Comparison of ENCODE assay signal across 29 mouse cellular contexts in the genomic region with DNA sequence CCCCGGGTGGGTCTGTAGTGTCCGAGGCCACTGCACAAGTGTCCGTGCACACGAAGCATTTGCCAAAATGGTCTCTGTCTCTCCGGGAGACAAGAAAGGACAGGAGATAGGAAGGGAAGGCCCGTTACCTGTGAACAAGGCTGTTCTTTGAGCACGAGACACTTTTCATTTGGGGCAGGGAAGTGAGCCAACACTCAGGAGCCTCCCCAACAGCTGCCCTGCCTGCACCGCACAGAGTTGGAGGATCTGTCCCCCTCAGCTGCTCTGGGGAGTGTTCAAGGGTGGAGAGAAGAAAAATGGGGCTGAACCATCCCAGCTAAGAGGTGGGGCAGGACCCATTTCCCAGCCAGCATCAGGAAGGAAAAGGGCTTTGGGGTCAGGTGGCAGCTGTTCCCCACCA. TPM values are rescaled to one million over a fixed set of nuclear protein-coding genes. Genes with fewer than 3 reads are reported as not detected.
DNase-seq lines count a peak whose midpoint lies in the region; ATAC-seq and TF ChIP-seq lines count a peak whose summit lies in the region.
"Had no signal": no experiment of that assay in that cellular context is flagged by ENCODE, and none has a peak within 500 bp of the region (broad histone marks: within the 10 kb centered on the region; RNA-seq: fewer than 3 reads in every experiment).

No protein-coding gene starts in this region.

- H3K27me3 ChIP-seq in heart, embryonic 11.5 days (ENCODE audit: control insufficient read depth, insufficient read depth, low read length), result no peaks in the 10 kb centered on the region
- H3K27me3 ChIP-seq: embryonic facial prominence, embryonic 15.5 days; forebrain, embryonic 13.5 days; kidney, embryonic 15.5 days; limb, embryonic 15.5 days; midbrain, embryonic 13.5 days; Patski; stomach, embryonic 15.5 days had no signal

- intact Hi-C loops in gastrocnemius, postnatal 36 days (cut with DNase I), result no loop called here

- no peak for ATAC-seq in heart, embryonic 11.5 days (replicated peaks; ENCODE audit: insufficient number of reproducible peaks, low FRiP score, low TSS enrichment)
- no peak for ATAC-seq in erythroblast, adult 5-6 weeks (replicated peaks; ENCODE audit: low FRiP score, poor library complexity, severe bottlenecking)
- ATAC-seq: forebrain, embryonic 13.5 days; hindbrain, embryonic 16.5 days; midbrain, embryonic 13.5 days; Patski had no signal

- peak; percentile 42 for DNase-seq in gastrocnemius, adult 18-20 months (ENCODE audit: low spot score)
- no peak for DNase-seq in gastrocnemius, postnatal 36 days
- no peak for DNase-seq in heart, adult 8-10 months (ENCODE audit: low spot score)
- no peak for DNase-seq in layer of hippocampus, adult 2 months (ENCODE audit: low spot score in 2 of 2)
- DNase-seq in layer of hippocampus, adult 8-10 months (ENCODE audit: low spot score in 2 of 2), result no peak
- DNase-seq: adrenal gland, postnatal 10 days; cerebellum, adult 11 months; cerebellum, postnatal 10 days; liver, embryonic 13.5 days; lung, adult 2 months; lung, postnatal 10 days; right cerebral cortex, postnatal 14 days had no signal

- no peak overlapping the region for H3K4me2 ChIP-seq in heart, embryonic 11.5 days
- H3K4me2 ChIP-seq: embryonic facial prominence, embryonic 15.5 days; forebrain, embryonic 13.5 days; kidney, embryonic 15.5 days; limb, embryonic 15.5 days; liver, embryonic 13.5 days; midbrain, embryonic 13.5 days; stomach, embryonic 15.5 days had no signal

- 80% methylated on average over 8 of the region's 8 CpGs for WGBS in heart, embryonic 11.5 days (ENCODE audit: insufficient replicate concordance)

- H3K9me3 ChIP-seq in heart, embryonic 11.5 days (replicated peaks; ENCODE audit: control insufficient read depth, low read length), result no peaks in the 10 kb centered on the region
- H3K9me3 ChIP-seq: embryonic facial prominence, embryonic 15.5 days; forebrain, embryonic 13.5 days; kidney, embryonic 15.5 days; limb, embryonic 10.5 days; limb, embryonic 15.5 days; liver, embryonic 13.5 days; midbrain, embryonic 13.5 days; stomach, embryonic 15.5 days had no signal

- H3K27ac ChIP-seq in heart, embryonic 11.5 days (ENCODE audit: low read depth, low read length), result peak overlapping the region; percentile 78; the same call in 1 of the 2 replicates
- H3K27ac ChIP-seq in layer of hippocampus, adult 2 months, result peak overlapping the region; percentile 1; the same call in 1 of the 2 replicates
- H3K27ac ChIP-seq: embryonic facial prominence, embryonic 15.5 days; forebrain, embryonic 13.5 days; kidney, embryonic 15.5 days; limb, embryonic 10.5 days; limb, embryonic 15.5 days; liver, embryonic 13.5 days; macrophage; midbrain, embryonic 13.5 days; stomach, embryonic 15.5 days had no signal

- H3K36me3 ChIP-seq in heart, embryonic 11.5 days (ENCODE audit: control insufficient read depth, insufficient read depth, low read length), result peaks cover 7% of the 10 kb centered on the region; the same call in 1 of the 2 replicates
- H3K36me3 ChIP-seq: liver, embryonic 13.5 days had no signal

- peaks cover 35% of the 10 kb centered on the region for H3K4me1 ChIP-seq in heart, embryonic 11.5 days (ENCODE audit: control insufficient read depth, insufficient read depth, low read length)
- H3K4me1 ChIP-seq: liver, embryonic 13.5 days; stomach, embryonic 15.5 days had no signal

- H3K9ac ChIP-seq in heart, embryonic 11.5 days (ENCODE audit: low read depth, low read length), result 0 out of 2 replicates have a peak overlapping the region, but pooled peaks have one; percentile 43
- H3K9ac ChIP-seq: embryonic facial prominence, embryonic 15.5 days; forebrain, embryonic 13.5 days; kidney, embryonic 15.5 days; limb, embryonic 15.5 days; liver, embryonic 13.5 days; midbrain, embryonic 13.5 days; stomach, embryonic 15.5 days had no signal

- no peak overlapping the region for H3K4me3 ChIP-seq in heart, embryonic 11.5 days (ENCODE audit: low read depth, low read length)
- H3K4me3 ChIP-seq in layer of hippocampus, adult 2 months, result no peak overlapping the region
- H3K4me3 ChIP-seq: embryonic facial prominence, embryonic 15.5 days; forebrain, embryonic 13.5 days; kidney, embryonic 15.5 days; limb, embryonic 10.5 days; limb, embryonic 15.5 days; liver, embryonic 13.5 days; midbrain, embryonic 13.5 days; stomach, embryonic 15.5 days had no signal

- TF ChIP-seq CTCF in layer of hippocampus, adult 2 months (conservative IDR thresholded peaks at IDR 0.05), result no peak

RNA-seq across cellular contexts. Expression of a gene that starts 8.4 kb away (rescaled TPM):
- 100 to 1,000 TPM; 198 to 225 TPM for total RNA-seq in gastrocnemius, adult 18-20 months (2021)
- 100 to 1,000 TPM; 191 to 213 TPM for total RNA-seq in gastrocnemius, postnatal 36 days (2021)
- 11.8 and 12.9 TPM in 2 replicates for polyA plus RNA-seq in heart, embryonic 11.5 days (2014; fragmentation: Nextera tagmentation; extraction: Ambion mirVana)
- 100 to 1,000 TPM in 2 of 4 experiments, 10 to 100 TPM in 2; 65.1 to 119 (median 88.0) TPM for total RNA-seq in heart, adult 8-10 months (2022)
- 100 to 1,000 TPM; 187 to 211 TPM for total RNA-seq in layer of hippocampus, adult 2 months (2021)
- total RNA-seq in layer of hippocampus, adult 8-10 months (2022), result 100 to 1,000 TPM; 162 to 202 (median 187) TPM
- total RNA-seq in erythroblast, adult 5-6 weeks (2015; ENCODE audit: low replicate concordance), result 7.9 TPM in 1 of 2 replicates, not detected in the other
- total RNA-seq in erythroblast, adult 5-6 weeks (2017; ENCODE audit: low replicate concordance), result 0.14 TPM in 1 of 2 replicates, not detected in the other

RNA-seq across cellular contexts. Expression of a gene that starts 11.4 kb away (rescaled TPM):
- not detected for total RNA-seq in gastrocnemius, adult 18-20 months (2021)
- not detected for total RNA-seq in gastrocnemius, postnatal 36 days (2021)
- polyA plus RNA-seq in heart, embryonic 11.5 days (2014; fragmentation: Nextera tagmentation; extraction: Ambion mirVana), result 0.36 and 0.69 TPM in 2 replicates
- total RNA-seq in heart, adult 8-10 months (2022), result not detected
- not detected for total RNA-seq in layer of hippocampus, adult 2 months (2021)
- total RNA-seq in layer of hippocampus, adult 8-10 months (2022), result not detected
- total RNA-seq in erythroblast, adult 5-6 weeks (2015; ENCODE audit: low replicate concordance), result not detected in 2 replicates
- total RNA-seq in erythroblast, adult 5-6 weeks (2017; ENCODE audit: low replicate concordance), result 5.3 TPM in 1 of 2 replicates, not detected in the other
- total RNA-seq: adrenal gland, postnatal 10 days; gastrocnemius, postnatal 4 days; layer of hippocampus, adult 18-20 months; layer of hippocampus, postnatal 25 days; left cerebral cortex, postnatal 10 days had no signal
- polyA plus RNA-seq: lung, adult 2 months; Patski had no signal

RNA-seq across cellular contexts. Expression of a gene that starts 41.5 kb away (rescaled TPM):
- total RNA-seq in gastrocnemius, adult 18-20 months (2021), result under 1 TPM; 0.26 to 0.66 TPM
- total RNA-seq in gastrocnemius, postnatal 36 days (2021), result under 1 TPM; 0.15 to 0.97 TPM
- polyA plus RNA-seq in heart, embryonic 11.5 days (2014; fragmentation: Nextera tagmentation; extraction: Ambion mirVana), result 1.9 and 2.4 TPM in 2 replicates
- 1 to 10 TPM; 4.3 to 9.8 (median 7.0) TPM for total RNA-seq in heart, adult 8-10 months (2022)
- 100 to 1,000 TPM; 154 to 155 TPM for total RNA-seq in layer of hippocampus, adult 2 months (2021)
- 100 to 1,000 TPM; 148 to 179 (median 158) TPM for total RNA-seq in layer of hippocampus, adult 8-10 months (2022)
- total RNA-seq in erythroblast, adult 5-6 weeks (2015; ENCODE audit: low replicate concordance), result not detected in 2 replicates
- 1.7 and 5.8 TPM in 2 replicates for total RNA-seq in erythroblast, adult 5-6 weeks (2017; ENCODE audit: low replicate concordance)
- total RNA-seq: megakaryocyte-erythroid progenitor cell, adult 5-6 weeks had no signal
- polyA plus RNA-seq: limb, embryonic 10.5 days; macrophage; Patski had no signal

RNA-seq across cellular contexts. Expression of a gene that starts 42.3 kb away (rescaled TPM):
- total RNA-seq in gastrocnemius, adult 18-20 months (2021), result 100 to 1,000 TPM; 248 to 282 TPM
- 100 to 1,000 TPM; 225 to 248 TPM for total RNA-seq in gastrocnemius, postnatal 36 days (2021)
- 472 and 544 TPM in 2 replicates for polyA plus RNA-seq in heart, embryonic 11.5 days (2014; fragmentation: Nextera tagmentation; extraction: Ambion mirVana)
- total RNA-seq in heart, adult 8-10 months (2022), result 100 to 1,000 TPM; 255 to 280 (median 263) TPM
- total RNA-seq in layer of hippocampus, adult 2 months (2021), result 100 to 1,000 TPM; 171 to 184 TPM
- total RNA-seq in layer of hippocampus, adult 8-10 months (2022), result 100 to 1,000 TPM; 174 to 191 (median 185) TPM
- 71.9 and 85.5 TPM in 2 replicates for total RNA-seq in erythroblast, adult 5-6 weeks (2015; ENCODE audit: low replicate concordance)
- total RNA-seq in erythroblast, adult 5-6 weeks (2017; ENCODE audit: low replicate concordance), result 149 and 153 TPM in 2 replicates

RNA-seq across cellular contexts. Expression of a gene that starts 52.3 kb away (rescaled TPM):
- 1 to 10 TPM; 1.4 to 1.8 TPM for total RNA-seq in gastrocnemius, adult 18-20 months (2021)
- total RNA-seq in gastrocnemius, postnatal 36 days (2021), result 1 to 10 TPM in 1 of 2 experiments, under 1 TPM in 1; 0.84 to 1.1 TPM
- 11.0 and 11.5 TPM in 2 replicates for polyA plus RNA-seq in heart, embryonic 11.5 days (2014; fragmentation: Nextera tagmentation; extraction: Ambion mirVana)
- 1 to 10 TPM; 1.7 to 2.8 (median 2.2) TPM for total RNA-seq in heart, adult 8-10 months (2022)
- 10 to 100 TPM; 10.4 to 12.9 TPM for total RNA-seq in layer of hippocampus, adult 2 months (2021)
- total RNA-seq in layer of hippocampus, adult 8-10 months (2022), result 10 to 100 TPM; 14.0 to 17.1 (median 15.5) TPM
- total RNA-seq in erythroblast, adult 5-6 weeks (2015; ENCODE audit: low replicate concordance), result 1.7 and 8.6 TPM in 2 replicates
- 11.8 and 17.6 TPM in 2 replicates for total RNA-seq in erythroblast, adult 5-6 weeks (2017; ENCODE audit: low replicate concordance)

Comparison
In these comparisons a context has a peak if more than half of its experiments do, and no peak if none do; other contexts are left out.
1. RNA of a gene that starts 8.4 kb away (total RNA-seq): 198 to 225 TPM in gastrocnemius, adult 18-20 months, 191 to 213 TPM in gastrocnemius, postnatal 36 days, 187 to 211 TPM in layer of hippocampus, adult 2 months, 162 to 202 TPM in layer of hippocampus, adult 8-10 months and 65.1 to 119 TPM in heart, adult 8-10 months; 0.14 to 7.9 TPM in erythroblast, adult 5-6 weeks; every median in the first group is over 4 times any median in the second.
2. RNA of a gene that starts 41.5 kb away (total RNA-seq): 148 to 179 TPM in layer of hippocampus, adult 8-10 months and 154 to 155 TPM in layer of hippocampus, adult 2 months; 4.3 to 9.8 TPM in heart, adult 8-10 months, 1.7 to 5.8 TPM in erythroblast, adult 5-6 weeks, 0.15 to 0.97 TPM in gastrocnemius, postnatal 36 days and 0.26 to 0.66 TPM in gastrocnemius, adult 18-20 months; every median in the first group is over 10 times any median in the second.